Mouse (Mus musculus) granulocyte monocyte progenitor cell, adult 5-6 weeks (primary cell): ENCODE data around the gene Hs3st5. TPM values are rescaled to one million over a fixed set of nuclear protein-coding genes. Genes with fewer than 3 reads are reported as not detected.

Source experiments
- ATAC-seq: replicated peaks from 2 replicates; pipeline ENCODE4 v1.8.0; 2016; ENCODE audit warnings: mild to moderate bottlenecking, moderate TSS enrichment, inconsistent platforms; ENCODE audit not compliant: poor library complexity, severe bottlenecking
- total RNA-seq, 2 experiments: library from RNA; stranded (forward) in 1 of 2; stranded (reverse) in 1 of 2; fragments of 200-712, 200-1000 nt in 1 of 2; fragments of >200 nt in 1 of 2; fragmentation: Nextera tagmentation in 1 of 2; gene quantifications; 2 replicates each; pipeline ENCODE4 v1.2.3; 2014 to 2017

Hs3st5 gene
- total RNA-seq, 2 experiments from 2014 or later = not detected

DNA sequence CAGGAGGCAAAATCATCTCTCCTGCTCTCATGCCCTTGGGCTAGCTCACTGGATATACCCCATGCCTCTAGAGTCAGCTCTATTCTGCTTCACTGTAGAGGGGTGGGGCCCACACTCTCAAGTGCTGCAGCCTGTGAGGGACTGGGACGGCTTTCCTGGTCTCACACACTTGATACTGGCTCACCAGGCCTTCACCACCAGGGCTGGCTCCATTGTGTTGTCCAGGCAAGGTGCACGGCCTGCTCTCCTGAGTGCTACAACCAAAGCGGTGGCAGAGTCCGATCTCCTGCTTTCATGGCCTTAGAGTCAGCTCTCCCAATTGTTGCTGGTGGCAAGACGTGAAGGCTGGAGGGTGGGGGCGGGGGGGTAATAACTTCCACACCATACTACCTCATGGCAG is 268.3 kb downstream of the Hs3st5 start:
- no peak for ATAC-seq

DNA sequence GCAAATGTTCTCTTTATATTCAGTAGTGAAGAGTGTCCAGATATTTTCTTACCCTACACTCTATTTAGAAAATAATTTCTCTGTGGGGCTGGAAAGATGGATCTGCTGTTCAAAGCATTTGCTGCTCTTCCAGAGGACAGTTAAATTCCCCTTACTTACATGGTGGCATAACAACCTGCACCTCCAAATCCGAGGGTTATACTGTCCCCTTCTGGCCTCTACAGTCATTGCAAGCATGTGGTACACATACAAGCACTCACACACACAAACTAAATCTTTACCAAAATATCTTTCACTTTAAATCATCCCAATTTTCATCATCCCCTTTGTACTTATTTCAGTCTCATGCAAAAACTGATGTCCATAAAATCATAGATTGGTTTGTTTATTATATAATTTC is 275.0 kb downstream of the Hs3st5 start:
- ATAC-seq = no peak

DNA sequence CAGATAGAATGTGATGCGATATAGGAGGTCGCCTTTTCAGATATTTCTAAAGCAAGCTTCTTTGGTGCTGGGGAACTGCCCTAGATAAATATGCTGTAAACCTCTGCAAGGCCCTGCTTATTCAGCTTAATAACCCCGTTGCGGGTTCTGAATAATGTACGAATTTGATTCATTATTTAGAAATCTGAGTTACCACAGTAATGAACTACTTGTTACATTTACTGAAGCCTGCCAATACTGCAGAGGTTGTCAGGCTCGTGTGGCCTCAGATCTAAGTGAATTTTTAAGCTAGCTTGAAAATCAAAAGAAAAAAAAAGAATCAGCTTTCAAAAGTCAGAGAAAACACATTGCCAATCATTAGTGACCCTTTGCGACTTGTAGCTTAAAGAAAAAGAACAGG is 280.4 kb downstream of the Hs3st5 start:
- ATAC-seq = no peak

DNA sequence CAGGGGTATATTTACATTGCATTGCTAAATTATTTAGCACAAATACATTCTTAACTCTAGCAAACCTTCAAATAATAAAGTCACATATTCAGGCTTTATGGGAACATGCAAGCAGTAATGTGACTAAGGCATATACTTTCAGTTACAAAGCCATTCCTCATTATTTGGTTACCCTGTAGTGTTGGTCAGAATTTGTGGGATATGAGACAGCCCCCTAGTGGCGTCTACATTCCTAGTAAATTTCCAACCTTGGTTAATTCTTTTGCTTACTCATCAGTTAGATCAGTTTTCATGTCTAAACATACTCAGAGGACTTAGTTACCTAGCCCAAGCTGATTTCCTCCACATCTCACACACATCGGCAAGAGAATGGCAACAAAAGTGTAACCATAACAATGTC is 285.2 kb downstream of the Hs3st5 start:
- ATAC-seq = no peak

DNA sequence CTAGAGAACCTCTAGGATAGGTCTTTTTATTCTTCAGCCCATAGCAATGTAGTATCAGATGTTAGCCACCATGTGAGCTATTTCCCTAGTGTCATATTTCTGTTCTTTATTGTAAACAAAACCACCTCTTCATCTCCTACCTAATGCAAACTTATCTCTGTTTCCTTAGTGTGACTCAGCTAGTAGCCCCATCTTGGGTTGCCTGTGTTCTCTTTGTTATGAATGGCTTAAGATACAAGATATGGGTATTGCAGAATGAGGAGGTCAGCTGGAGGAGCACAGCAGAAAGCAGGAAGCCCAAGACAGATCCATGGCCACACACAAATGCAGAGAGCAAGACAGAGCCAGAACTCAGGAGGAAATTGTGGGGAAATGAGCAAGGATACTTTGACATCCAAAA is 288.7 kb downstream of the Hs3st5 start:
- no peak for ATAC-seq

DNA sequence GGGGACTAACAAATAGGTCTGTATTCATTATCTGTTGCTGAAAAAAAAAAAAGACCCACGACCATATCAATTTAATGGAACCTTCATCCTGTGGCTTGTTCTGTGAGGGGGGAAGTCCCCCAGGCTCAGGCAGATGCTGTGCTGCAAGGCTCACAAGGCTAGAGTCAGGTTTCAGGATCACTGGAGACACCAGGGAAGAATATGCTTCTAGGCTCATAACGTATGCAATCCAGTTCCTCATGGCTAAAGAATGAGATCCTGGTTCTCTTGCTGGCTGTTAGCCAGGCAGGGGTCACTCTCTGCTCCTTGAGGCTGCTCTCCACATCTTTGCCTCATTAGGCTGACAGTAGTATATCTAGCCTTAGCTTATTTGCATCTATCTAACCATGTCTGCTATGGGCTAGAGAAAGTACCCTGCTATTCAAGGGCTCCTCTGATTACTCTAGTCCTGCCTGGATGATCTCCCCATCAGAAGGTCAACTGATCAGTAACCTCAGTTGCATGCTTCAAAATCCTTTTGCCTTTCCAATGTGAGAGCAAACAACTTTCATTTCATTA is 294.4 kb downstream of the Hs3st5 start:
- no peak for ATAC-seq

DNA sequence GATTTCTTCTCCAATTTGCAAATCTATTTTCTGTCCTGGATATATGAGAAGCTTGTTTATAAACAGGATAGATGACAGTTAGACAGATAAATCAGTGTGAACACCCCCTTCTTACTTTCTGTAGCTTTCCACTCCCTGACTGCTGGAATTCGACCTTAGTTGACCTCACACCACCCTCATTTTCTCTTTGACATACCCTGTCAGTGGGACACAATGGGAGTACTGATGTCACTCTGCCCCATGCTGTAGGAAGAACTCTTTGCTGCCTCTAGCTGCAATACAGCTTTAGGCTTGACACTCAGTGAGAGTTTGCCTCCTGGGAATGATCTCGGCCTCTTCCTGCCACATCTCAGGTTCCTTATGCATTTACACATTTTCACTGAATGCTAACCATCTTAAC is 297.1 kb downstream of the Hs3st5 start:
- no peak for ATAC-seq

DNA sequence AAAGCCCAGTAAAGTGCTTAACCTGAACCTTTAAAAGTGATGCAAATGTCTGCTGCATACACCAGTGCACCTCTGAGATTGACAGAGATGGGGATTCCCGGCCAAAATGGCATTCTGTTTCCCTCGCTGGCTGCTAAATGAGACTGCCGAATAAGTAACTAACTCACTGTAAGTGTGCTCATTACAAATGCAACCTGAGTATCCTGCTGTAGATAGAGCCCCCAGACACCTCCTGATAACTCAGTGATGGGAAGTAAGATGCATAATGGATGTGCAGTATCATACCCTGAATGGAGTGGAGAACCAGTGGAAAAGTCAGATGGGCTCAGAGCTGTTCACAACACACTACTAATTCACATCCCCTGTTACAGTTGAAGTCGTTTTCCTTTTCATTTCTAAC is 298.7 kb downstream of the Hs3st5 start:
- no peak for ATAC-seq

DNA sequence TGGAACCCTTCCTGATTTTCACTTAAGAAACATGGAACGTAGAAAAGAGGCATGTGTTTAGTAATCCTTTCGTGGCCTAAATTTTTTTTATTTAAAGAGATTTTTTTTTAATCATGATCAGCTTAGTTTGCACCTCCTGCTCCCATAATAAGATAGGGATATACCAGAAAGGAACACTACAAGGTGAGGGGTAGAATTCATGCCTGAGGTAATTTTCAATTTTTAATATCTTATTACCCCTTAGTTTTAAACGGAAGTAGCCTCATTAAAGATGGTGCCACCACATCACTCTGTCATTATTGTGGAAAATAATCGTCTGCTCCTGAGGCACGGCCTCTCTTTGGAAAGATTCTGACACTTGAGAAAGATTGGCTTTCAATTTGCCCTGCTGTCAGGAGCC is 299.2 kb downstream of the Hs3st5 start:
- no peak for ATAC-seq

DNA sequence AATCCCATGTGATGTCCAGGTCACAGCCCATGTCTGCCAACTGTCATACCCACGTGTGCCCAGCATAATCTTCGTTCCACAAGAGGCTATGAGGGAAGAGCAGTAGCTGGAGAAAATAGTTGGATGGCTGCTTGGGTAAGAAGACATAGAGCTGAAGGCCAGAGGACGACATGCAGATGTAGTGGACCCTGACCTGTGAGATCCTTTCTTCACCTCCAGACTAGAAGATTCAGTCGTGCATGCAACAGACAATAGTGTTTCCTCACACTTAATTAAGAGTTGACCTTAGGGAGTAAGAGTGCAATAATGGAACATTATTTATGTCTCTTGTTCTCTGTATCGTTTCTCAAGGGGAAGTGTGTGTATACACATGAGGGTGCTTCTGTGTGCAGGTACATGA is 300.4 kb downstream of the Hs3st5 start:
- no peak for ATAC-seq

DNA sequence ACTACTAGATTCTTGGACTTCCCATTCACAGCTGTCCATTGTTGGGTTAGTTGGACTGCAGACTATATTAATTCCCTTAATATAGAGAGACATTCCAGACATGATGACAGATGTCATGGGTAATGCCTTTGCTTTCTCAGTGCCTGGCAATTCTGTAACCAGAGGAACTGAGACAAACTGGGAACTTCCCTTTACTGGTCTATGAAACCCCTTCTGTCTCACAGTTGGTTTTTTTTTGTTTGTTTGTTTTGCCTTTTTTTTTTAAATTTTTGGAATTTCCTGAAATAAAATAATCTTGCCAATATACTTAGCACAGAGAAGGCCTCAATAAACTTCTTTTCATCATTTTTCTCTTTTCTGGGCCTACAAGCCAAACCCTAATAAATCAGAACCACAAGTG is 312.3 kb downstream of the Hs3st5 start:
- ATAC-seq = no peak

- no peak for ATAC-seq
These were observed 322.5 kb downstream of the Hs3st5 start for GRCm38 (mm10) chr10:36829079-36829478.

DNA sequence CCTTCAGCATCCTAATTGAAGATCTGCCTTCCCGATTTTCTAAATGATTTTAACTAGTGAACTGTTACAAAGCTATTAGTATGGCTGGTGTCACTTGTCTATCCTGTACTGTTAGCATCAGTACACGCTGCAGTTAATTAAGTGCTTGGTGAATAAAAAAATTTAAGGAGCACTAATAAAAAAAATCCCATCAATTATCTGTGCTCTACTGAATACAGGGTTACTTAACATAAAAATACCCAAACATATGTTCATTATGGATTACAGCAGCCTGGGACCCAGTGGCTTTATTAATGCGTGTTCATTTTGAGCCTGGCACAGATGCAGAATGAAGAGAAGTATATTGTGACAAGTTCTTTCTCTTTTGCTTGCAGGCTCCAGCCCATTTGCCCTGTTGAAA is 325.6 kb downstream of the Hs3st5 start:
- ATAC-seq = no peak

- ATAC-seq = no peak
These were observed 327.6 kb downstream of the Hs3st5 start for GRCm38 (mm10) chr10:36834224-36834623.

GRCm38 (mm10) chr10:36835836-36836516 is 329.4 kb downstream of the Hs3st5 start:
- ATAC-seq = no peak

DNA sequence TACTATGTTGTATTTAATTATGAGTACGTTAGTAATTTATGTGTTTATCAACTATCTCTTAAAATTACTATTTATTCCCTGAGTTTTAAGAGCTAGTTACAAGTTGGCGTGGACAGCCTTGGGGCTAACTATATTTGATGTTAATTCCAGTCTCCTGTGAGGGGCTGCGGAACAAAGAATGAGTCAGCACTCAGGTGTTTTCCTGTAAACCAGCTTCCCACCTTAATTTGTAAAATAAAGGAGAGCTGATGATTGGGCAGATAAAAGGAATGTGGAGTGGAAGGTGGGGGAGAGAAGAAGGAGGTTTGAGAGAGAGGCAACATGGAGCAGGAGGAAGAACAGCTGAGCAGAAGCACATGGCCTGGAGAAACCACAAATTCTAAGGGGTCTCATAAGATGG is 343.6 kb downstream of the Hs3st5 start:
- ATAC-seq = no peak

DNA sequence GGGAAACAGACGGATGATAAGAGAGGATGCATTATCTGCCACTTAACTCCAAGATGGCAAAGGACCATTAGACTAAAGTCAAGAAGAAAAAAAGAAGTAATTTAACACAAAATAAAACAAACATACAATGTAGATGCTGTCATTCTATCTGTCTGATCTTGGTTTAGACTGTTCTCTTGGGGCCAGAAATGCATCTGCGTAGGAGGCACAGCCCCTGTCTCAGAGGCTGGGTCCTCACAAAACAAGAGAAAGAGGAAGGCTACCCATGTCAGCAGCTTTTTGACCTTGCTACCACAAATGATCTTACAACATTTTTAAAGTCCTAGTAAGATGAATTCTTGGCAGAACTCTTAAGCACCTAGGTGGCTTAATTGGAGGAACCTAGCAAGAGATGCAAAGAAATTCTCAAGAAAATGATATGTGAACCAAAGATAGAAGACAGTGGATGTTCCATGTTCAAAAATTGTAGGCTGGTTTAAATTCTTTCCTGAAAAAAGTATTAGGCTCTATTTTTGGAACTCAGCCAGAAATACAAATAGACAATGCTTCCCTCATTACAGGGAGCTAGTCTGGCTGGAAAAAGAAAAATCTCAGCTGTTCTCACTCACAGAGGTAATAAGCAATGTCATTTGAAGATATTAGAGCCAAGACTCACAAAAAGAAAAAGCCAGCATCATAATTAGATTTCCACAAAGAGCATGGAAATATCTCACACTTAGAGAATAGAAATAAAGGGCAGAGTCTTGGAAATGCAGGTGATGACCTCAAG is 355.7 kb downstream of the Hs3st5 start:
- no peak for ATAC-seq
